Mouse (Mus musculus) brain, embryonic 14.5 days (tissue): Measurements from ENCODE around the gene Ubald1. TPM values are rescaled to one million over a fixed set of nuclear protein-coding genes. Genes with fewer than 3 reads are reported as not detected.

ENCODE experiments used
- DNase-seq: peaks from one replicate; pipeline ENCODE4 v3.0.0-alpha.2; 2011; ENCODE audit warnings: low read depth
- CTCF ChIP-seq: fragments of 200-500 bp; IDR thresholded peaks from 2 replicates; pipeline ENCODE4 v1.5.1; 2012; ENCODE audit warnings: inconsistent platforms, mild to moderate bottlenecking, moderate library complexity, borderline replicate concordance; ENCODE audit not compliant: insufficient read depth, insufficient read length; ENCODE audit errors: extremely low read depth
- POLR2A ChIP-seq: fragments of 200-500 bp; IDR thresholded peaks from 2 replicates; pipeline ENCODE4 v1.6.1; 2012; ENCODE audit warnings: mild to moderate bottlenecking, inconsistent platforms, borderline replicate concordance; ENCODE audit not compliant: poor library complexity, insufficient read depth, insufficient read length, severe bottlenecking; ENCODE audit errors: extremely low read depth
- polyA plus RNA-seq: library from polyadenylated mRNA; depleted of rRNA; stranded (reverse); fragments of >200 nt; gene quantifications from 2 replicates; pipeline ENCODE4 v1.2.3, GENCODE M21; 2012

Gene Ubald1
- polyA plus RNA-seq, 1 experiment, result 46.5 TPM

DNA sequence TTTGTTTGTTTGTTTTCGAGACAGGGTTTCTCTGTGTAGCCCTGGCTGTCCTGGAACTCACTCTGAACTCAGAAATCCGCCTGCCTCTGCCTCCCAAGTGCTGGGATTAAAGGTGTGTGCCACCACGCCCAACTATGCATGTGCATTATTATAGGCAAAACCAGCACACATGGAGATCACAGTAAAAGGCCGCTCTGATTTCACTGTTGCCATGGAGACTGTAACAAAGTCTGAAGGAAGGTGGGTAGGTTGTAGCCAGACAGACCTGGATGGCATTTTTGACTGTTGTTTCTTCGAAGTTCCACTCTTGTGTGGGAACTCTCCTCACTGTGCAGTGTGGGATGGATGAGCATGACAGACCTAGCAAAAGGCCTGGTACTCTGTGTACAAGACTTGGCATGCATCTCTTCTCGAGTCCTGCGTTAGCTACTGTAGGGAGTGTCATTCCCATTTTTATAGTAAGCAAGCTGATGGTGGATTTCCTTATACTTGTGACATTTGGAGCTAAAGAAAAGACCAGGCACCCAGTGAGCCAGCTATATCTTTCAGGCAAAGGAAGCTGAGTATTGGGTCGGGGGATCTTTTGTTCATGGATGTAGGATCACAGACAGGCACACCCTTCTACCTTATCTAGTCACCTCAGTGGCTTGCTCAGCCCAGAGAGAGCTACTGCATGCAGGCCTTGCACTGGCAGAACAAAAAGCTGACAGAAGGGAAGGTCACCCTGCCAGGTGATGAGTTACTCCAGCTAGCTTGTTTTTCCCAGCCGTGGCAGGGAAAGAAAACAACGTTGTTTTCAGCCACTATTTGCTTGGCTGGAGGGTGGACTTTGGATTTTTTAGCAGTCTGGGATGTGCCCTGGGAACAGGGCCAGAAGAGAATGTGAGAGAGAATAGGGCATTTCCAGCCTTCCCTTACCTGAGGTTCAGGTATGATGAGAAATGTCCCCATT lies 1.6 kb upstream of the Ubald1 start:
- DNase-seq, result no peak
- TF ChIP-seq POLR2A, result no peak
- TF ChIP-seq CTCF, result no peak

DNA sequence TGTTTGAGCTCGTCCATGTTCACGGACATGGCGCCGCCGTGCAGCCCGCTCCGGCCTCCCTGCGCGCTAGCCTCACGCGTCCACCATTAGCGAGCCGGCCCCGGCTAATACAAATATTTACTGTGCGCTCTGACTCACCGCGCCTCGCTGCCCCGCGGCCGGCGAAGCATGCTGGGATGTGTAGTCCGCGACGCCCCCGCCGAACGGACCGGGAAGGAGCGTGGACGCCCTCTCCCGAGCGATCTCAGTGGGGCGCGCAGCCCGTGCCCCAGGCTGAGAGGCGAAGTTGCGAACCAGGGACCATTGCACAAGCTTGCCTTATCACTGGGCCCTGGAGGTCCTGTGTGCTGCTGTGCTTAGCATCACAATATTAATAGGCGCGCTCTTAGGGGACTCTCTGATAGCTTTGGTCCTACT lies 399 bp downstream of the Ubald1 start:
- TF ChIP-seq CTCF, result no peak
- TF ChIP-seq POLR2A, result peak; percentile 89
- DNase-seq, result peak; percentile 94

DNA sequence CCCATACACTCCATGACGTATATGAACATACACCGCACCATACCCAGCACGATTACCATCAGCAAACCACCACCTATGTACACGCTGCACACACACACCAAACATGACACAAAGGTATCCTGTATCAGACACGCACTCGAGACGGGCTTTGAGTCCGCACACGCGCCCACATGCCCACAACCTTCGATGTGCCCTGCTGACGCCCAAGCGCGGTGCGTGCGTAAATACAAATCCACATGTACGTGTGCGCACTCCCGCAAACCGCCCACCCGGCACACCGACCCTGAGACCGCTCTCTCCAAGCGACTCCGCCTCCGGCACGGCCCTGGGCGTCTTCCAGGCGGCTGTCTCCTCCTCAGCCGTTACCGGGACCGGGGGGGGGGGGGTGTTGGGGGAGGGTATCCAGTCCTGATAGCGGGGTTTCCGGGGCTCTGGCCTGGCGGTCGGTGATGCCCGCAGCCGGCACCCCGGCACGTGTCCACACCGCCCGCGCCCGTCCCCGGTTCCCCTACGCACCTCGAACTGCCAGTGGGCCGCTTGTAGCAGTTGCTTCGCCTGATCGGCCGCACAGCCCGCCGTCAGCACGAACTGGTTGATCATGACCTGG lies 911 bp downstream of the Ubald1 start:
- peak; percentile 65 for DNase-seq
- TF ChIP-seq POLR2A (no peak), CTCF (no peak)

DNA sequence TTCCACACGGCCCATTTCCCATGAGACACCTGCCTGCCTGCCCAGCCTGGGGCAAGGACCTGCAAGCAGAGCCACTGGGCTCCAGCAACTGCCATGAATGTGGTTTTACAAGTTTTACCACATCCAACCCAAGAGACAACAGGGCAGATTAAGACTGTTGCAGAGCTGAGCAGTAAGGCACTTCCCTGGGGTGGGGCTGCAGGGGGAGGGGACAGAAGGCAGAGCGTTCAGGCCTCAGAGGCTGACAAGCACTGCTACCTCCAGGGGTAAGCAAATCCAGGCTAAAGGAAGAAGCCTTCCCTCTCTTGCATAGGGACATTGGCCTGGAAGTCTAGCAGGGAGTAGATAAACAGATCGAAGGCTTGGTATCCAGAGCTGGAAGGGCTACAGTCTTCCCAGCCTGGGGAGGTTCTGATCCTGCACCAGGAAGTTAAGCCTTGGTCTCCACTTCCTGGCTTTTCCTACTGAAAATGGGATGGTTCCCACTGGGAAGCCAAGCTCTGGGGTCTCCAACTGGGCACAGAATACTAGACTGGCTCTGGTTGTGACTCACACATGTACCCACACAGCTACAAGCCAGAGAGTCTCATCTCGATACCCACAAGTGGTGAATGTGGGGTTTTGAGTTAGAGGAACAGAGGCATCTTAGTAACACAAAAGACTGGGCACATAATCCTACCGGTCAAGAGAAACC lies 1.8 kb downstream of the Ubald1 start:
- TF ChIP-seq CTCF (no peak), POLR2A (no peak)
- no peak for DNase-seq

DNA sequence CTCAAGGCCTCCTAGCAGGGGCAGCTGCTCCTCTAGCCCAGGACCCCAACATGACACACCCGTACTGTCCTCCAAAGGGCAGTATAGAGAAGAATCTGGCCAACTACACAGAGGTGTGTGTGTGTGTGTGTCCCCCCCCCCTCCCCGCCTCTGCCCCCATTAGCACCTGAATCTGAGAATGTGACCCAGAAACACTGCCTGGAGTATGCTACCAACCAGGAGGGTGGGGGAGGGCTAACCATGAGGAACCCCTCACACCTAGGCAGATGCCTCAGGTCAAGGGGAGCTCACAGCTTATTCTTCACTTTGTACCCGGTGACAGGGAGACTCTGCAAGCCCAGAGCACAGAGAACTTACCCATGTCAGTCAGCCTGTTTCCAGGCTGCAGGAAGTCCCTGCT lies 2.4 kb downstream of the Ubald1 start:
- TF ChIP-seq POLR2A (no peak), CTCF (no peak)
- DNase-seq, result no peak

DNA sequence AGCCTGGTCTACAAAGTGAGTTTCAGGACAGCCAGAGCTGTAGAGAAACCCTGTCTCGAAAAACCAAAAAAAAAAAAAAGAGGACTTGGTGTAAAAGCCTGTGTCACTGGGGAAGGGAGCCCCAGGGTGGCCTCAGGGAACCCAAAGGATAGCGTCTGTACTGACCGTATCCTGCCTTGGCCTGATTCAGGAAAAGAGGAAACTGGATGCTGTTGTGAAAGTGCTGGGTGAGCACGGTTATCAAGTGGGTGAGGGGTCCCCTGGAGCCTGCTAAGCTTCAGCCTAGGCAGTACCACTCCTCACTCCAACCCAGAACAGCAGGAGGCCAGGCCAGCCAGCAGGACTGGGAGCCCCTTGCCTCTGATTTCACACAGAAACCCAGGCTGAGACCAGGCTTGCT lies 2.9 kb downstream of the Ubald1 start:
- TF ChIP-seq CTCF (no peak), POLR2A (no peak)
- DNase-seq, result no peak

DNA sequence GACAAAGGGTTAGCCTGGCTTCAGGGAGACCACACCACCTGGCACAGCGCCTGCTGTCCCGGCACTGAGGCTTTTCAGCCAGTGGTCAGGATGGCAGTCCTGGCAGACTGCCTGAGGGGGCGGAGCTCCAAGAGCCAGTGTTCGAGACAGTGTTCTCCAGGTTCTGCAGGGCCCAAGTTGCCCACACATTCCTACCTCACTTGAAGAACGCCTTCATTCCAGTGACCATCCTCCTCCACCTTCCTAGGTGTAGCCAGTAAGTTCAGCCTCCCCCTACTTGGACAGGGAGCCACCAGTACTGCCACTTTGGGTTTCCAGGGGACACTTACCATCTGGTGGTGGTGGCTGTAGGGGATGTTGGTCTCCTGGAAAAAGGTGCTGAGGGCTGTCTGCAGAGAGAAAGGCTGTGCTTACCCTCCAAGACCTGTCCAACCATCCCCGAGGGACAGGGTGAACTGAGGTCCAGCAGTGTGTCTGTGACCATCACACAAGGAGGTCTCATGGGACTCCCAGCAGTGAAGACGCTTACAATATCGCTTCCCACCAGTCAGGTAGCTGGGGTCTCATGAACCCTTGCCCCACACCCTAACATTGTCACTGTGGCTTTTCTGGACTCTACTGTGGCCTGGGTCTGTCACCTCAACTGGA lies 4.0 kb downstream of the Ubald1 start:
- TF ChIP-seq CTCF, result no peak
- no peak for TF ChIP-seq POLR2A
- peak; percentile 64 for DNase-seq

DNA sequence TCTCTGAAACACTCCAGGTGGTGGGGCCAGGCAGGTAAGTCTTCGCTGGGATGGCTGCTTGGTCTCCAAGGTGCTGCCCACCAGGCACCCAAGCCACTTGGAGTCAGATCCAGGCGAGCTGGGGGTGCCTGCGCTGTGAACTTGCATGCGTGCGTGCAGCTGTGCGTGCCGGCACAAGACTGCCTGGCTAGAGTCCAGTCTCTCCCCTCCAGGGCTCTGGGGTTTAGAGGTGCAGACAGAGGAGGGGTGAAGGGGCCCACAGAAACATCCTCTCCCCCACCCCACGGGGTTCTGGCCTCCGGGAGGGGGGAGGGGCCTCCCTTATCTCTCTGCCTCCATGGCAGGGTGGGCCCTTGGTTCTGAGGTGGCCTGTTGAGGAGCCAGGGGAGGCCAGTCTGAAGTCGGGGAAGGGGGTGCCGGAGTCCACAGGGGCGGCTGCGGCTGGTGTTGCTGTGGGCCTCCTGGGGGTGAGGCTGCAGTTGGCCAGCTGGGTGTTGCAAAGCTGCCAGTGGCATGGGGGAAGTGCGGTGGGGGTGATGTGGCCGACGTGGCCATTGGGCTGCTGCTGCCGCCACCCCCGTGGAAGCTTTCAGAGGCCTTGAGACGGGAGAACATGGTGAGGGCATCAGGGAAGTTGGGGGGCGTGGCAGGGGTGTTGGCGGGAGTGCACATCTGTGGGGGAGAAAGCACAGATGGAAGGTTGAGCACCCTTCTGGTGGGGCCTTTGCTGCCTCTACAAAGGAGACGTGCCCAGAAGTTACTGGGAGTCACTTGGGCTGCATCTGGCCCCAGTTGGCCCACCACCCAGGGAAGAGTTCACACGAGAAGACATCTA lies 4.7 kb downstream of the Ubald1 start:
- no peak for TF ChIP-seq CTCF
- TF ChIP-seq POLR2A, result no peak
- no peak for DNase-seq

DNA sequence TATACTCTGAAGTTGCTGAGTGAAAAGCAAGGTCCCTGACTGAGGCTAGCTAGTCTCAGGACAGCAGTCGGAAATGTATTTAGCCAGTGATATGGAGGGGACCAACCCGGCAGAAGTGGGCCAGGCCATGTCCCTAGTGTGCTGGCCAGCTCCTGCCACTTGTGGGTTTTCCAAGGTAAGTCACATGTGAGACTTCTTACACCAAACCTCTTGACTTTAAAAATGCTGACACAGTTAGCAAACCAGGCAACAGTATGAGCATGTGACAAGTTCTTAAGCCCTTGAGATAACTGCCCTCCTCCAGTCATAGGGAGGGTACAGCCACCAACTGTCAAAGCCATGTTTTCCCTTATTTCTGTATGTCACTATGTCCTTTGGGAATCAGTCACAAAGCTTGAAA lies 8.2 kb downstream of the Ubald1 start:
- TF ChIP-seq CTCF (no peak), POLR2A (no peak)
- DNase-seq, result no peak

DNA sequence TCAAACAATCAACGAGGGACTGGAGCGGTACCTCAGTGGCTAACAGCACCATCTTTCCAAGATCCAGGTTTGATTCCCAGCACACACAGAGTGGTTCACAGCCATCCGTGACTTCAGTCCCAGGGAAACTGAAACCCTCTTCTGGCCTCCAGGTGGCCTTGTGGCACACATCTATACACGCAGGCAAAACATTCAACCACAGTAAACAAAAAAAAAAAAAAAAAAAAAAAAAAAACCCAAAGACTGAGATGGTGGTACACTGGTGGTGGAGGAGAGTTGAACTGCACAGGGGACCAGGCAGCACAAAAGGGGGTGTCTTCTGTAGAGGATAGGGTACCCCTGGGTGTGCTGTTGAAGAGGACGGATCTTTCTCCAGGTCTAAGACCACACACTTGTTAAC lies 9.6 kb downstream of the Ubald1 start:
- no peak for DNase-seq
- TF ChIP-seq CTCF (no peak), POLR2A (no peak)
